Comparison of ENCODE assay signal across 8 mouse cellular contexts in the genomic region with DNA sequence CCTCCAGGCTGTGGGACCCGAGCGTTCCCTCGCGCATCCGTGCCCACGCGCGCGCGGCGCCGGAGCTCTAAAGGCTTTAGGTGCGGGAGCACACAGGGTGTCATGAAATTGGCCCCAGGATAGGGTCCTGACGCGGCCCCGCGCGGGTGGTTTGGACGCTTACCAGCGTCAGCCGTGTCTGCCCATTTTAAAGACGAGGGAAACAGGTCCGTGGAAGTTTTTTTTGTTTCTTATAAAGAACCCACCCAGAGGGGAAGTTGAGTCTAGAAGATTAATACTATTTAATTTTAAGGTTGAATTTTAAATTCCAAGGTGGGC. TPM values are rescaled to one million over a fixed set of nuclear protein-coding genes. Genes with fewer than 3 reads are reported as not detected.
A peak's percentile ranks its signal among the peaks of the same experiment; 100 is the strongest.
DNase-seq lines count a peak whose midpoint lies in the region; ATAC-seq and TF ChIP-seq lines count a peak whose summit lies in the region.

No protein-coding gene starts in this region.

- peak; percentile 29 for ATAC-seq in embryonic facial prominence, embryonic 11.5 days (replicated peaks; ENCODE audit: insufficient number of reproducible peaks, low FRiP score, low TSS enrichment, low read depth)
- no peak for ATAC-seq in intestine, embryonic 14.5 days (replicated peaks; ENCODE audit: low FRiP score, low TSS enrichment, low read depth)

- no peak for DNase-seq in layer of hippocampus, adult 2 months (ENCODE audit: low spot score in 2 of 2)
- no peak for DNase-seq in layer of hippocampus, adult 11-12 months (ENCODE audit: low spot score)
- no peak for DNase-seq in embryonic facial prominence, embryonic 11.5 days (ENCODE audit: low spot score)
- no peak for DNase-seq in intestine, embryonic 14.5 days (ENCODE audit: low spot score)
- DNase-seq in gastrocnemius, adult 8-10 months (ENCODE audit: low spot score in 2 of 2): no peak
- no peak for DNase-seq in spleen, postnatal 14 days (ENCODE audit: low spot score in 2 of 2)
- no peak for DNase-seq in thymus, adult 18-20 months

- no peaks in the 10 kb centered on the region for H3K4me1 ChIP-seq in embryonic facial prominence, embryonic 11.5 days (ENCODE audit: control insufficient read depth, insufficient read depth, low read length)
- peaks cover 13% of the 10 kb centered on the region for H3K4me1 ChIP-seq in intestine, embryonic 14.5 days (replicated peaks; ENCODE audit: control insufficient read depth, insufficient read depth, low read length)

- WGBS in embryonic facial prominence, embryonic 11.5 days: under 1% methylated on average over 23 of the region's 23 CpGs
- WGBS in intestine, embryonic 14.5 days: under 1% methylated on average over 23 of the region's 23 CpGs

- H3K4me3 ChIP-seq in layer of hippocampus, adult 2 months: peak overlapping the region; percentile 81
- peak overlapping the region; percentile 98 for H3K4me3 ChIP-seq in embryonic facial prominence, embryonic 11.5 days (ENCODE audit: low read depth, low read length)
- H3K4me3 ChIP-seq in intestine, embryonic 14.5 days (ENCODE audit: low read depth, low read length): peak overlapping the region; percentile 95
- peak overlapping the region; percentile 76 for H3K4me3 ChIP-seq in myocyte

- peak overlapping the region; percentile 92 for H3K27ac ChIP-seq in layer of hippocampus, adult 2 months
- 0 out of 2 replicates have a peak overlapping the region, but pooled peaks have one; percentile 21 for H3K27ac ChIP-seq in embryonic facial prominence, embryonic 11.5 days (replicated peaks; ENCODE audit: low read depth, low read length)
- H3K27ac ChIP-seq in intestine, embryonic 14.5 days (ENCODE audit: low read depth): peak overlapping the region; percentile 70; the same call in 1 of the 2 replicates

- H3K4me2 ChIP-seq in embryonic facial prominence, embryonic 11.5 days (ENCODE audit: low read depth, low read length): peak overlapping the region; percentile 69
- peak overlapping the region; percentile 76 for H3K4me2 ChIP-seq in intestine, embryonic 14.5 days (ENCODE audit: low read length)
- peak overlapping the region; percentile 97 for H3K4me2 ChIP-seq in myocyte (ENCODE audit: low read depth)

- H3K9me3 ChIP-seq in embryonic facial prominence, embryonic 11.5 days (replicated peaks; ENCODE audit: control insufficient read depth, low read length): no peaks in the 10 kb centered on the region
- H3K9me3 ChIP-seq in intestine, embryonic 14.5 days (ENCODE audit: control insufficient read depth, low read length): no peaks in the 10 kb centered on the region

- peak; percentile 73 for TF ChIP-seq POLR2A in myocyte (IDR thresholded peaks at IDR 0.05; ENCODE audit: insufficient read length, low read depth)

- H3K36me3 ChIP-seq in embryonic facial prominence, embryonic 11.5 days (replicated peaks; ENCODE audit: control insufficient read depth, insufficient read depth, low read depth, low read length): no peaks in the 10 kb centered on the region
- H3K36me3 ChIP-seq in intestine, embryonic 14.5 days (ENCODE audit: control insufficient read depth, insufficient read depth, low read length): peaks cover 17% of the 10 kb centered on the region
- peaks cover 2% of the 10 kb centered on the region for H3K36me3 ChIP-seq in myocyte (ENCODE audit: control insufficient read depth, insufficient read depth)

- peak overlapping the region; percentile 81 for H3ac ChIP-seq in myocyte (ENCODE audit: control insufficient read depth, insufficient read length)

- no peaks in the 10 kb centered on the region for H3K27me3 ChIP-seq in embryonic facial prominence, embryonic 11.5 days (ENCODE audit: control insufficient read depth, insufficient read depth, low read length)
- no peaks in the 10 kb centered on the region for H3K27me3 ChIP-seq in intestine, embryonic 14.5 days (replicated peaks; ENCODE audit: control insufficient read depth, insufficient read depth, low read length)
- no peaks in the 10 kb centered on the region for H3K27me3 ChIP-seq in myocyte (ENCODE audit: control insufficient read depth, insufficient read depth, insufficient read length)

- H3K9ac ChIP-seq in embryonic facial prominence, embryonic 11.5 days (replicated peaks; ENCODE audit: low read length): peak overlapping the region; percentile 92
- H3K9ac ChIP-seq in intestine, embryonic 14.5 days (ENCODE audit: low read length): peak overlapping the region; percentile 79

- H3K79me2 ChIP-seq in myocyte (ENCODE audit: control insufficient read depth, insufficient read depth): peaks cover 24% of the 10 kb centered on the region

- no peak for TF ChIP-seq CTCF in layer of hippocampus, adult 2 months (conservative IDR thresholded peaks at IDR 0.05)

TF ChIP-seq in myocyte, 11 proteins besides CTCF, POLR2A, EP300 and RAD21:
- TF ChIP-seq POLR2AphosphoS2 (IDR thresholded peaks at IDR 0.05; ENCODE audit: insufficient read length, low read depth) (no peak), TCF12 (IDR thresholded peaks at IDR 0.05; ENCODE audit: insufficient read depth, poor library complexity, severe bottlenecking) (no peak), SRF (IDR thresholded peaks at IDR 0.05; ENCODE audit: control insufficient read depth, insufficient read length, low read depth) (no peak), MAX (IDR thresholded peaks at IDR 0.05; ENCODE audit: low read depth) (no peak), REST (IDR thresholded peaks at IDR 0.05; ENCODE audit: insufficient read depth, insufficient read length) (no peak), CEBPB (IDR thresholded peaks at IDR 0.05; ENCODE audit: insufficient read depth, poor library complexity, severe bottlenecking) (no peak)

RNA-seq across cellular contexts. Expression of a gene that starts 0.3 kb away (rescaled TPM):
- 10 to 100 TPM; 29.2 to 34.8 TPM for total RNA-seq in layer of hippocampus, adult 2 months (2021)
- 3.1 and 4.4 TPM in 2 replicates for polyA plus RNA-seq in embryonic facial prominence, embryonic 11.5 days (2014; fragmentation: Nextera tagmentation; extraction: Ambion mirVana)
- 4.6 and 5.4 TPM in 2 replicates for polyA plus RNA-seq in intestine, embryonic 14.5 days (2014; fragmentation: Nextera tagmentation; extraction: Ambion mirVana)
- 78.0 TPM for polyA plus RNA-seq in myocyte (2012; fragmentation: generic; extraction: Trizol)
- 10 to 100 TPM; 76.6 to 84.7 (median 80.3) TPM for total RNA-seq in gastrocnemius, adult 8-10 months (2022)

RNA-seq across cellular contexts. Expression of a gene that starts 35.0 kb away (rescaled TPM):
- total RNA-seq in layer of hippocampus, adult 2 months (2021): 10 to 100 TPM; 55.5 to 64.8 TPM
- 61.6 and 64.2 TPM in 2 replicates for polyA plus RNA-seq in embryonic facial prominence, embryonic 11.5 days (2014; fragmentation: Nextera tagmentation; extraction: Ambion mirVana)
- polyA plus RNA-seq in intestine, embryonic 14.5 days (2014; fragmentation: Nextera tagmentation; extraction: Ambion mirVana): 47.5 and 52.0 TPM in 2 replicates
- 66.8 TPM for polyA plus RNA-seq in myocyte (2012; fragmentation: generic; extraction: Trizol)
- 1 to 10 TPM; 4.8 to 6.5 (median 5.2) TPM for total RNA-seq in gastrocnemius, adult 8-10 months (2022)

RNA-seq across cellular contexts. Expression of a gene that starts 52.0 kb away (rescaled TPM):
- 10 to 100 TPM; 52.4 to 59.1 TPM for total RNA-seq in layer of hippocampus, adult 2 months (2021)
- polyA plus RNA-seq in embryonic facial prominence, embryonic 11.5 days (2014; fragmentation: Nextera tagmentation; extraction: Ambion mirVana): 29.2 and 31.6 TPM in 2 replicates
- polyA plus RNA-seq in intestine, embryonic 14.5 days (2014; fragmentation: Nextera tagmentation; extraction: Ambion mirVana): 33.1 and 35.1 TPM in 2 replicates
- polyA plus RNA-seq in myocyte (2012; fragmentation: generic; extraction: Trizol): 52.7 TPM
- total RNA-seq in gastrocnemius, adult 8-10 months (2022): 10 to 100 TPM; 21.8 to 29.7 (median 24.0) TPM

RNA-seq across cellular contexts. Expression of a gene that starts 54.9 kb away (rescaled TPM):
- total RNA-seq in layer of hippocampus, adult 2 months (2021): 10 to 100 TPM; 46.0 to 47.0 TPM
- 16.4 and 17.4 TPM in 2 replicates for polyA plus RNA-seq in embryonic facial prominence, embryonic 11.5 days (2014; fragmentation: Nextera tagmentation; extraction: Ambion mirVana)
- polyA plus RNA-seq in intestine, embryonic 14.5 days (2014; fragmentation: Nextera tagmentation; extraction: Ambion mirVana): 13.8 and 16.1 TPM in 2 replicates
- polyA plus RNA-seq in myocyte (2012; fragmentation: generic; extraction: Trizol): 40.6 TPM
- total RNA-seq in gastrocnemius, adult 8-10 months (2022): 10 to 100 TPM; 10.2 to 18.0 (median 13.5) TPM

Comparison
In these comparisons a context has a peak if more than half of its experiments do, and no peak if none do; other contexts are left out.
1. H3K27ac ChIP-seq: peak in every context shown above with its lines; median percentile 92 in layer of hippocampus, adult 2 months; 70 in intestine, embryonic 14.5 days; 21 in embryonic facial prominence, embryonic 11.5 days.
2. RNA of a gene that starts 0.3 kb away (polyA plus RNA-seq): 78.0 TPM in myocyte (single experiment); 4.6 to 5.4 TPM in intestine, embryonic 14.5 days and 3.1 to 4.4 TPM in embryonic facial prominence, embryonic 11.5 days; every median in the first group is over 10 times any median in the second.
3. Peak in every context shown above with its lines, with median percentiles within 50 percentile points of each other: H3K4me3 ChIP-seq and H3K4me2 ChIP-seq.